Mouse (Mus musculus): ENCODE measurements around the gene Ramac. TPM values are rescaled to one million over a fixed set of nuclear protein-coding genes. Genes with fewer than 3 reads are reported as not detected.

The Ramac gene
- total and polyA plus RNA-seq, 3 experiments, result 10.4 to 28.2 (median 25.3) TPM

GRCm38 (mm10) chr7:81789095-81789757 is 26.5 kb downstream of the Ramac start, which contains the start of gene 3110040N11Rik:
Gene 3110040N11Rik (minus strand): TSS chr7:81789478.
- peaks cover 3% of the 10 kb centered on the region for H3K4me1 ChIP-seq (ENCODE audit: control insufficient read depth, insufficient read depth, low read length)
- no peaks in the 10 kb centered on the region for H3K27me3 ChIP-seq (ENCODE audit: control insufficient read depth, insufficient read depth, low read length)
- DNase-seq, result peak; percentile 89 to 90
- no peaks in the 10 kb centered on the region for H3K36me3 ChIP-seq (ENCODE audit: control insufficient read depth, insufficient read depth, low read length)
- peak within 1 kb of the TSS; percentile 90 for H3K4me3 ChIP-seq
- peak within 1 kb of the TSS; percentile 92 for H3K27ac ChIP-seq
- H3K9ac ChIP-seq (ENCODE audit: low read depth, low read length), result peak within 1 kb of the TSS; percentile 87
- under 1% methylated on average over 38 of the region's 38 CpGs for WGBS
- TF ChIP-seq CTCF (IDR thresholded peaks at IDR 0.05) (peak; percentile 79), POLR2A (IDR thresholded peaks at IDR 0.05; ENCODE audit: insufficient read depth, low read depth, low read length) (peak; percentile 96), EP300 (IDR thresholded peaks at IDR 0.05; ENCODE audit: insufficient read depth, low read depth, low read length) (0 out of 2 replicates have a peak, but pooled peaks have one; percentile 53)
- intact Hi-C loops (cut with DNase I), result loop anchor here (2.0 to 5.0 kb wide), 3 partner anchors 74 to 163 kb away; no protein-coding TSS in a partner anchor
- H3K79me2 ChIP-seq (replicated peaks; ENCODE audit: control insufficient read depth, insufficient read depth, low read length), result no peaks in the 10 kb centered on the region

GRCm38 (mm10) chr7:81806067-81806466 is 43.3 kb downstream of the Ramac start:
- no peak overlapping the region for H3K9ac ChIP-seq (ENCODE audit: low read depth, low read length)
- no peaks in the 10 kb centered on the region; the same call in 1 of the 2 replicates for H3K79me2 ChIP-seq (replicated peaks; ENCODE audit: control insufficient read depth, insufficient read depth, low read length)
- H3K4me1 ChIP-seq (ENCODE audit: control insufficient read depth, insufficient read depth, low read length), result no peaks in the 10 kb centered on the region
- no peak overlapping the region for H3K27ac ChIP-seq
- no peaks in the 10 kb centered on the region for H3K27me3 ChIP-seq (ENCODE audit: control insufficient read depth, insufficient read depth, low read length)
- TF ChIP-seq EP300 (IDR thresholded peaks at IDR 0.05; ENCODE audit: insufficient read depth, low read depth, low read length), result no peak
- no peak for TF ChIP-seq POLR2A (IDR thresholded peaks at IDR 0.05; ENCODE audit: insufficient read depth, low read depth, low read length)
- no peak for TF ChIP-seq CTCF (IDR thresholded peaks at IDR 0.05)
- H3K4me3 ChIP-seq, result no peak overlapping the region
- DNase-seq, result no peak
- WGBS, result 67% methylated on average over 5 of the region's 5 CpGs
- intact Hi-C loops (cut with DNase I), result no loop called here
- peaks cover 9% of the 10 kb centered on the region for H3K36me3 ChIP-seq (ENCODE audit: control insufficient read depth, insufficient read depth, low read length)

Other genes with a start within 250 kb of the Ramac start
- 100 to 1,000 TPM; 304 to 322 TPM for gene Fsd2, start 196.0 kb upstream of the Ramac start, total RNA-seq (2021)
- gene Fsd2, start 196.0 kb upstream of the Ramac start, polyA plus RNA-seq (2012; rRNA removed), result 85.7 and 184 TPM in 2 replicates
- 1 to 10 TPM; 7.2 to 7.8 TPM for gene Whamm, start 191.7 kb upstream of the Ramac start, total RNA-seq (2021)
- gene Whamm, start 191.7 kb upstream of the Ramac start, polyA plus RNA-seq (2012; rRNA removed), result 7.7 and 9.2 TPM in 2 replicates
- gene Homer2, start 55.4 kb upstream of the Ramac start, total RNA-seq (2021), result 10 to 100 TPM; 85.1 to 99.5 TPM
- 33.1 and 39.4 TPM in 2 replicates for gene Homer2, start 55.4 kb upstream of the Ramac start, polyA plus RNA-seq (2012; rRNA removed)
- 10 to 100 TPM; 22.4 to 26.0 TPM for gene 3110040N11Rik, start 26.6 kb downstream of the Ramac start, total RNA-seq (2021)
- 25.4 and 27.9 TPM in 2 replicates for gene 3110040N11Rik, start 26.6 kb downstream of the Ramac start, polyA plus RNA-seq (2012; rRNA removed)
- 100 to 1,000 TPM; 128 to 146 TPM for gene Btbd1, start 66.5 kb downstream of the Ramac start, total RNA-seq (2021)
- 50.6 and 118 TPM in 2 replicates for gene Btbd1, start 66.5 kb downstream of the Ramac start, polyA plus RNA-seq (2012; rRNA removed)
- gene Gm10160, start 92.9 kb downstream of the Ramac start, total RNA-seq (2021), result not detected
- gene Gm10160, start 92.9 kb downstream of the Ramac start, polyA plus RNA-seq (2012; rRNA removed), result not detected in 2 replicates
- 10 to 100 TPM in 1 of 2 experiments, 1 to 10 TPM in 1; 9.1 to 12.6 TPM for gene Tm6sf1, start 96.1 kb downstream of the Ramac start, total RNA-seq (2021)
- 21.4 and 28.5 TPM in 2 replicates for gene Tm6sf1, start 96.1 kb downstream of the Ramac start, polyA plus RNA-seq (2012; rRNA removed)
- gene Hdgfl3, start 171.5 kb downstream of the Ramac start, total RNA-seq (2021), result 1 to 10 TPM; 7.8 to 8.0 TPM
- 1.8 and 2.8 TPM in 2 replicates for gene Hdgfl3, start 171.5 kb downstream of the Ramac start, polyA plus RNA-seq (2012; rRNA removed)
- gene Bnc1, start 229.4 kb downstream of the Ramac start, total RNA-seq (2021), result 1 to 10 TPM in 1 of 2 experiments, under 1 TPM in 1; 0.82 to 1.4 TPM
- 0.57 and 0.91 TPM in 2 replicates for gene Bnc1, start 229.4 kb downstream of the Ramac start, polyA plus RNA-seq (2012; rRNA removed)

Data from heart, adult 2 months (tissue).